Mouse (Mus musculus) Muller cell, postnatal 12 days (primary cell): Measurements from ENCODE around the gene Alx1.
A peak's percentile ranks its signal among the peaks of the same experiment; 100 is the strongest.

Experiments used
- DNase-seq: peaks from one replicate; pipeline ENCODE4 v3.0.0-alpha.2; 2015; ENCODE audit errors: inconsistent ontology term

The Alx1 gene

GRCm38 (mm10) chr10:103029730-103030490 lies at the start of gene Alx1:
Alx1 (minus strand) TSS chr10:103030215.
- no peak for DNase-seq

GRCm38 (mm10) chr10:103049593-103049992 lies 19.6 kb upstream of the Alx1 start:
- no peak for DNase-seq

- DNase-seq, result no peak
Observed at GRCm38 (mm10) chr10:103046623-103047022, 16.6 kb upstream of the Alx1 start.

GRCm38 (mm10) chr10:103045019-103045418 lies 15.0 kb upstream of the Alx1 start:
- no peak for DNase-seq

GRCm38 (mm10) chr10:103035002-103035640 lies 5.1 kb upstream of the Alx1 start:
- no peak for DNase-seq

GRCm38 (mm10) chr10:103030931-103031330 lies 916 bp upstream of the Alx1 start:
- no peak for DNase-seq

GRCm38 (mm10) chr10:103029132-103029729 lies 784 bp downstream of the Alx1 start:
- DNase-seq, result no peak

GRCm38 (mm10) chr10:103028253-103029131 lies 1.5 kb downstream of the Alx1 start:
- DNase-seq, result peak; percentile 31

- peak; percentile 28 for DNase-seq
Observed at GRCm38 (mm10) chr10:103027931-103028252, 2.1 kb downstream of the Alx1 start.

- peak; percentile 73 for DNase-seq
Observed at GRCm38 (mm10) chr10:103027226-103027930, 2.6 kb downstream of the Alx1 start.

- no peak for DNase-seq
Observed at GRCm38 (mm10) chr10:103026636-103027225, 3.3 kb downstream of the Alx1 start.

GRCm38 (mm10) chr10:103002556-103002955 lies 27.5 kb downstream of the Alx1 start:
- no peak for DNase-seq

GRCm38 (mm10) chr10:103000902-103001301 lies 29.1 kb downstream of the Alx1 start:
- DNase-seq, result no peak

GRCm38 (mm10) chr10:102999584-102999983 lies 30.4 kb downstream of the Alx1 start:
- no peak for DNase-seq

- no peak for DNase-seq
Observed at GRCm38 (mm10) chr10:102975106-102975505, 54.9 kb downstream of the Alx1 start.

GRCm38 (mm10) chr10:102959602-102960001 lies 70.4 kb downstream of the Alx1 start:
- no peak for DNase-seq
